Mouse (Mus musculus): ENCODE measurements around the gene Lmo7.

Lmo7 gene

GRCm38 (mm10) chr14:101729237-101729971, at the start of gene Lmo7, which contains the start of gene Gm9922:
Lmo7 (plus strand) TSS chr14:101729957.
Gm9922 (minus strand) TSS chr14:101729814.
- peak; percentile 91 for DNase-seq (ENCODE audit: low read depth, low spot score)

- DNase-seq (ENCODE audit: low read depth, low spot score) = no peak
Observed at GRCm38 (mm10) chr14:101687696-101688095, 42.1 kb upstream of the Lmo7 start.

GRCm38 (mm10) chr14:101688406-101688805, 41.4 kb upstream of the Lmo7 start:
- DNase-seq (ENCODE audit: low read depth, low spot score) = no peak

GRCm38 (mm10) chr14:101704479-101704878, 25.3 kb upstream of the Lmo7 start:
- peak; percentile 93 for DNase-seq (ENCODE audit: low read depth, low spot score)

GRCm38 (mm10) chr14:101707088-101707487, 22.7 kb upstream of the Lmo7 start:
- DNase-seq (ENCODE audit: low read depth, low spot score) = peak; percentile 83

GRCm38 (mm10) chr14:101714414-101714813, 15.3 kb upstream of the Lmo7 start:
- DNase-seq (ENCODE audit: low read depth, low spot score) = no peak

GRCm38 (mm10) chr14:101729972-101730692, 375 bp downstream of the Lmo7 start:
- DNase-seq (ENCODE audit: low read depth, low spot score) = no peak

- peak; percentile 82 for DNase-seq (ENCODE audit: low read depth, low spot score)
Observed at GRCm38 (mm10) chr14:101733542-101734303, 4.0 kb downstream of the Lmo7 start.

- DNase-seq (ENCODE audit: low read depth, low spot score) = no peak
Observed at GRCm38 (mm10) chr14:101737501-101737900, 7.7 kb downstream of the Lmo7 start.

- no peak for DNase-seq (ENCODE audit: low read depth, low spot score)
Observed at GRCm38 (mm10) chr14:101746635-101747034, 16.9 kb downstream of the Lmo7 start.

GRCm38 (mm10) chr14:101747811-101748210, 18.1 kb downstream of the Lmo7 start:
- no peak for DNase-seq (ENCODE audit: low read depth, low spot score)

- no peak for DNase-seq (ENCODE audit: low read depth, low spot score)
Observed at GRCm38 (mm10) chr14:101748436-101748835, 18.7 kb downstream of the Lmo7 start.

- no peak for DNase-seq (ENCODE audit: low read depth, low spot score)
Observed at GRCm38 (mm10) chr14:101750910-101751309, 21.2 kb downstream of the Lmo7 start.

GRCm38 (mm10) chr14:101755425-101755824, 25.7 kb downstream of the Lmo7 start:
- DNase-seq (ENCODE audit: low read depth, low spot score) = no peak

GRCm38 (mm10) chr14:101762267-101762666, 32.5 kb downstream of the Lmo7 start:
- peak; percentile 41 for DNase-seq (ENCODE audit: low read depth, low spot score)

GRCm38 (mm10) chr14:101763762-101764295, 34.1 kb downstream of the Lmo7 start:
- DNase-seq (ENCODE audit: low read depth, low spot score) = no peak

GRCm38 (mm10) chr14:101771336-101771735, 41.6 kb downstream of the Lmo7 start:
- DNase-seq (ENCODE audit: low read depth, low spot score) = no peak

GRCm38 (mm10) chr14:101771756-101772155, 42.0 kb downstream of the Lmo7 start:
- no peak for DNase-seq (ENCODE audit: low read depth, low spot score)

- peak; percentile 45 for DNase-seq (ENCODE audit: low read depth, low spot score)
Observed at GRCm38 (mm10) chr14:101774631-101775030, 44.9 kb downstream of the Lmo7 start.

GRCm38 (mm10) chr14:101776296-101777128, 46.8 kb downstream of the Lmo7 start:
- no peak for DNase-seq (ENCODE audit: low read depth, low spot score)

GRCm38 (mm10) chr14:101777129-101777493, 47.4 kb downstream of the Lmo7 start:
- no peak for DNase-seq (ENCODE audit: low read depth, low spot score)
